Mouse (Mus musculus): ENCODE data around the gene Zkscan5. TPM values are rescaled to one million over a fixed set of nuclear protein-coding genes. Genes with fewer than 3 reads are reported as not detected.
A peak's percentile ranks its signal among the peaks of the same experiment; 100 is the strongest.

The Zkscan5 gene
- polyA plus RNA-seq, 1 experiment, result 3.6 TPM

- peak within 1 kb of the TSS; percentile 93 for H3ac ChIP-seq (ENCODE audit: control insufficient read depth, insufficient read length, low read depth)
- H3K27me3 ChIP-seq (ENCODE audit: control insufficient read depth, insufficient read depth, insufficient read length), result no peaks in the 10 kb centered on the region
- peaks cover 9% of the 10 kb centered on the region for H3K36me3 ChIP-seq (ENCODE audit: control insufficient read depth, insufficient read depth)
- peaks cover 42% of the 10 kb centered on the region for H3K79me3 ChIP-seq (ENCODE audit: low read depth)
- TF ChIP-seq MYOD1 (IDR thresholded peaks at IDR 0.05; ENCODE audit: control insufficient read depth, insufficient read length, low read depth) (no peak), MYOG (IDR thresholded peaks at IDR 0.05; ENCODE audit: control insufficient read depth, extremely low read depth, insufficient read length) (no peak), CTCF (IDR thresholded peaks at IDR 0.05; ENCODE audit: control insufficient read depth, insufficient read depth, insufficient read length) (no peak), CEBPB (IDR thresholded peaks at IDR 0.05; ENCODE audit: low read depth) (no peak), USF1 (IDR thresholded peaks at IDR 0.05; ENCODE audit: low read depth) (no peak), MAX (IDR thresholded peaks at IDR 0.05) (no peak), FOSL1 (IDR thresholded peaks at IDR 0.05; ENCODE audit: insufficient read depth, low read length, poor library complexity, severe bottlenecking) (no peak)
- H3K79me2 ChIP-seq (ENCODE audit: control insufficient read depth, insufficient read depth), result peaks cover 44% of the 10 kb centered on the region
- H3K4me3 ChIP-seq (ENCODE audit: insufficient read depth, poor library complexity, severe bottlenecking), result peak within 1 kb of the TSS; percentile 90
Observed at GRCm38 (mm10) chr5:145191962-145192361, 12.4 kb upstream of the Zkscan5 start, which contains the start of gene Atp5j2. Atp5j2 (minus strand) TSS chr5:145192062.

- no peaks in the 10 kb centered on the region for H3K79me2 ChIP-seq (ENCODE audit: control insufficient read depth, insufficient read depth)
- no peak for TF ChIP-seq CTCF (IDR thresholded peaks at IDR 0.05; ENCODE audit: control insufficient read depth, insufficient read depth, insufficient read length)
- TF ChIP-seq MYOG (IDR thresholded peaks at IDR 0.05; ENCODE audit: control insufficient read depth, extremely low read depth, insufficient read length), result no peak
- no peak for TF ChIP-seq FOSL1 (IDR thresholded peaks at IDR 0.05; ENCODE audit: insufficient read depth, low read length, poor library complexity, severe bottlenecking)
- TF ChIP-seq CEBPB (IDR thresholded peaks at IDR 0.05; ENCODE audit: low read depth), result no peak
- TF ChIP-seq MYOD1 (IDR thresholded peaks at IDR 0.05; ENCODE audit: control insufficient read depth, insufficient read length, low read depth), result no peak
- TF ChIP-seq MAX (IDR thresholded peaks at IDR 0.05), result no peak
- no peak for TF ChIP-seq USF1 (IDR thresholded peaks at IDR 0.05; ENCODE audit: low read depth)
- no peak overlapping the region for H3ac ChIP-seq (ENCODE audit: control insufficient read depth, insufficient read length, low read depth)
- H3K4me3 ChIP-seq (ENCODE audit: insufficient read depth, poor library complexity, severe bottlenecking), result no peak overlapping the region
- H3K36me3 ChIP-seq (ENCODE audit: control insufficient read depth, insufficient read depth), result no peaks in the 10 kb centered on the region
- peaks cover 4% of the 10 kb centered on the region for H3K79me3 ChIP-seq (ENCODE audit: low read depth)
- H3K27me3 ChIP-seq (ENCODE audit: control insufficient read depth, insufficient read depth, insufficient read length), result no peaks in the 10 kb centered on the region
Observed at GRCm38 (mm10) chr5:145200387-145200786, 4.0 kb upstream of the Zkscan5 start.

GRCm38 (mm10) chr5:145201321-145201991, 2.9 kb upstream of the Zkscan5 start, which contains the start of gene Zkscan14:
Zkscan14 (minus strand) TSS chr5:145201868.
- Histone ChIP-seq H3K79me2 (ENCODE audit: control insufficient read depth, insufficient read depth) (no peaks in the 10 kb centered on the region), H3K36me3 (ENCODE audit: control insufficient read depth, insufficient read depth) (no peaks in the 10 kb centered on the region), H3ac (ENCODE audit: control insufficient read depth, insufficient read length, low read depth) (peak within 1 kb of the TSS; percentile 56), H3K79me3 (ENCODE audit: low read depth) (peaks cover 4% of the 10 kb centered on the region), H3K4me3 (ENCODE audit: insufficient read depth, poor library complexity, severe bottlenecking) (peak within 1 kb of the TSS; percentile 79), H3K27me3 (ENCODE audit: control insufficient read depth, insufficient read depth, insufficient read length) (no peaks in the 10 kb centered on the region)
- no peak for TF ChIP-seq FOSL1 (IDR thresholded peaks at IDR 0.05; ENCODE audit: insufficient read depth, low read length, poor library complexity, severe bottlenecking)
- no peak for TF ChIP-seq MYOD1 (IDR thresholded peaks at IDR 0.05; ENCODE audit: control insufficient read depth, insufficient read length, low read depth)
- no peak for TF ChIP-seq CTCF (IDR thresholded peaks at IDR 0.05; ENCODE audit: control insufficient read depth, insufficient read depth, insufficient read length)
- TF ChIP-seq MAX (IDR thresholded peaks at IDR 0.05), result no peak
- no peak for TF ChIP-seq MYOG (IDR thresholded peaks at IDR 0.05; ENCODE audit: control insufficient read depth, extremely low read depth, insufficient read length)
- no peak for TF ChIP-seq USF1 (IDR thresholded peaks at IDR 0.05; ENCODE audit: low read depth)
- TF ChIP-seq CEBPB (IDR thresholded peaks at IDR 0.05; ENCODE audit: low read depth), result no peak

- TF ChIP-seq USF1 (IDR thresholded peaks at IDR 0.05; ENCODE audit: low read depth), result no peak
- TF ChIP-seq CTCF (IDR thresholded peaks at IDR 0.05; ENCODE audit: control insufficient read depth, insufficient read depth, insufficient read length), result no peak
- TF ChIP-seq FOSL1 (IDR thresholded peaks at IDR 0.05; ENCODE audit: insufficient read depth, low read length, poor library complexity, severe bottlenecking), result no peak
- TF ChIP-seq MAX (IDR thresholded peaks at IDR 0.05), result no peak
- no peak for TF ChIP-seq MYOG (IDR thresholded peaks at IDR 0.05; ENCODE audit: control insufficient read depth, extremely low read depth, insufficient read length)
- no peak for TF ChIP-seq CEBPB (IDR thresholded peaks at IDR 0.05; ENCODE audit: low read depth)
- TF ChIP-seq MYOD1 (IDR thresholded peaks at IDR 0.05; ENCODE audit: control insufficient read depth, insufficient read length, low read depth), result no peak
- no peak overlapping the region for H3ac ChIP-seq (ENCODE audit: control insufficient read depth, insufficient read length, low read depth)
Observed at GRCm38 (mm10) chr5:145202446-145202845, 1.9 kb upstream of the Zkscan5 start.

GRCm38 (mm10) chr5:145205041-145205440, 679 bp downstream of the Zkscan5 start:
- Histone ChIP-seq H3K79me3 (ENCODE audit: low read depth) (peaks cover 7% of the 10 kb centered on the region), H3K4me3 (ENCODE audit: insufficient read depth, poor library complexity, severe bottlenecking) (peak overlapping the region; percentile 46), H3K36me3 (ENCODE audit: control insufficient read depth, insufficient read depth) (peaks cover 5% of the 10 kb centered on the region), H3K27me3 (ENCODE audit: control insufficient read depth, insufficient read depth, insufficient read length) (no peaks in the 10 kb centered on the region), H3ac (ENCODE audit: control insufficient read depth, insufficient read length, low read depth) (no peak overlapping the region), H3K79me2 (ENCODE audit: control insufficient read depth, insufficient read depth) (no peaks in the 10 kb centered on the region)
- TF ChIP-seq FOSL1 (IDR thresholded peaks at IDR 0.05; ENCODE audit: insufficient read depth, low read length, poor library complexity, severe bottlenecking), result no peak
- no peak for TF ChIP-seq MYOD1 (IDR thresholded peaks at IDR 0.05; ENCODE audit: control insufficient read depth, insufficient read length, low read depth)
- TF ChIP-seq MAX (IDR thresholded peaks at IDR 0.05), result no peak
- TF ChIP-seq CTCF (IDR thresholded peaks at IDR 0.05; ENCODE audit: control insufficient read depth, insufficient read depth, insufficient read length), result no peak
- no peak for TF ChIP-seq USF1 (IDR thresholded peaks at IDR 0.05; ENCODE audit: low read depth)
- TF ChIP-seq MYOG (IDR thresholded peaks at IDR 0.05; ENCODE audit: control insufficient read depth, extremely low read depth, insufficient read length), result no peak
- no peak for TF ChIP-seq CEBPB (IDR thresholded peaks at IDR 0.05; ENCODE audit: low read depth)

More at GRCm38 (mm10) chr5:145202446-145202845, 1.9 kb upstream of the Zkscan5 start:
- Histone ChIP-seq H3K79me3 (ENCODE audit: low read depth) (peaks cover 4% of the 10 kb centered on the region), H3K36me3 (ENCODE audit: control insufficient read depth, insufficient read depth) (peaks cover 4% of the 10 kb centered on the region), H3K27me3 (ENCODE audit: control insufficient read depth, insufficient read depth, insufficient read length) (no peaks in the 10 kb centered on the region), H3K79me2 (ENCODE audit: control insufficient read depth, insufficient read depth) (no peaks in the 10 kb centered on the region), H3K4me3 (ENCODE audit: insufficient read depth, poor library complexity, severe bottlenecking) (no peak overlapping the region)

All from C2C12 (cell line).